Mouse (Mus musculus) heart, adult 2 months (tissue): ENCODE measurements around the gene Adam17. TPM values are rescaled to one million over a fixed set of nuclear protein-coding genes. Genes with fewer than 3 reads are reported as not detected.
A peak's percentile ranks its signal among the peaks of the same experiment; 100 is the strongest.

Experiments used
- DNase-seq, 2 experiments: peaks; one replicate each; pipeline ENCODE4 v3.0.0; 2021
- H3K27ac ChIP-seq: fragments of 200-600 bp; 2 replicates; pipeline ENCODE4 v1.8.1; 2022
- H3K27me3 ChIP-seq: fragments of 200-500 bp; 2 replicates; pipeline ENCODE4 v1.6.1; 2012; ENCODE audit warnings: mild to moderate bottlenecking, low read length, inconsistent platforms, mixed read lengths; ENCODE audit not compliant: control insufficient read depth, insufficient read depth
- H3K36me3 ChIP-seq: fragments of 200-500 bp; 2 replicates; pipeline ENCODE4 v1.6.1; 2012; ENCODE audit warnings: low read length, inconsistent platforms; ENCODE audit not compliant: control insufficient read depth, insufficient read depth
- H3K4me1 ChIP-seq: fragments of 200-500 bp; 2 replicates; pipeline ENCODE4 v1.6.1; 2011; ENCODE audit warnings: low read length; ENCODE audit not compliant: control insufficient read depth, insufficient read depth
- H3K4me3 ChIP-seq: fragments of 200-600 bp; 2 replicates; pipeline ENCODE4 v1.8.1; 2022
- H3K79me2 ChIP-seq: fragments of 200-500 bp; replicated peaks from 2 replicates; pipeline ENCODE4 v1.6.1; 2012; ENCODE audit warnings: mild to moderate bottlenecking, inconsistent platforms, low read length, moderate library complexity, mixed read lengths; ENCODE audit not compliant: control insufficient read depth, insufficient read depth
- H3K9ac ChIP-seq: fragments of 200-500 bp; 2 replicates; pipeline ENCODE4 v1.6.1; 2012; ENCODE audit warnings: low read depth, mild to moderate bottlenecking, control low read depth, inconsistent platforms, low read length, mixed read lengths
- CTCF ChIP-seq: fragments of 200-600 bp; IDR thresholded peaks from 2 replicates; pipeline ENCODE4 v1.8.1; 2022; ENCODE audit warnings: antibody characterized with exemption, mild to moderate bottlenecking, moderate library complexity
- EP300 ChIP-seq: fragments of 200-500 bp; IDR thresholded peaks from 2 replicates; pipeline ENCODE4 v1.6.1; 2011; ENCODE audit warnings: low read depth, low read length, control low read depth; ENCODE audit not compliant: insufficient read depth
- POLR2A ChIP-seq: fragments of 200-500 bp; IDR thresholded peaks from 2 replicates; pipeline ENCODE4 v1.6.1; 2011; ENCODE audit warnings: mild to moderate bottlenecking, low read depth, low read length, control low read depth; ENCODE audit not compliant: insufficient read depth
- WGBS: fragments of 180-500 bp; shearing (Covaris S2); methylation state at CpG from one replicate; pipeline ENCODE4 v1.1.7; 2018; 5-methylcytosine and 5-hydroxymethylcytosine counted together
- intact Hi-C: fragments of 180-260 bp; cut with DNase I; formaldehyde crosslinking; loops from one replicate; pipeline ENCODE4 v1.15.1; 2025
- polyA plus RNA-seq: library from polyadenylated mRNA; depleted of rRNA; stranded (reverse); fragments of >200 nt; gene quantifications from 2 replicates; pipeline ENCODE4 v1.2.3, GENCODE M21; 2012
- total RNA-seq, 2 experiments: library from RNA; stranded (reverse); gene quantifications; 2 replicates each; pipeline ENCODE4 v1.2.3; 2021

The Adam17 gene
- total and polyA plus RNA-seq, 3 experiments: 27.9 to 43.8 (median 39.2) TPM

DNA sequence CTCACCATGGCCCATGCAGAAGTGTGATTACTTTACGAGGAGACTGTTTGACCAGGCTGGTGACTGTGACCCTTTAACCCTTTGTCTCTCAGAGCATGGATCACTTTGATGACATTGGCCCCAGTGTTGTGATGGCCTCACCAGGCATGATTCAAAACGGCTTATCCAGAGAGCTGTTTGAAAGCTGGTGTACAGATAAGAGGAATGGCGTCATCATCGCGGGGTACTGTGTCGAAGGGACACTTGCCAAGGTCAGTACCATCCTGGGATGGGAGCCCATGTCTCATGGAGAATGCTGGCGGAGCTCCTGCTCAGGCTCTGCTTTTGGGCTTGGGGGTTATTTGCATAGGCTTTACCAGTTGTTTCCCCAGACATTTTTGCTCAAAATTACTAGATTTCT, 72.1 kb downstream of the Adam17 start:
- peak; percentile 31 to 47 for DNase-seq
- WGBS: 54% methylated on average over 7 of the region's 7 CpGs
- Histone ChIP-seq H3K79me2 (no peaks in the 10 kb centered on the region), H3K4me1 (no peaks in the 10 kb centered on the region), H3K27me3 (no peaks in the 10 kb centered on the region), H3K36me3 (no peaks in the 10 kb centered on the region), H3K4me3 (no peak overlapping the region), H3K27ac (0 out of 2 replicates have a peak overlapping the region, but pooled peaks have one; percentile 10), H3K9ac (no peak overlapping the region)
- no peak for TF ChIP-seq POLR2A
- TF ChIP-seq CTCF: no peak
- no peak for TF ChIP-seq EP300
- intact Hi-C loops: no loop called here

- H3K4me1 ChIP-seq: no peaks in the 10 kb centered on the region
- H3K4me3 ChIP-seq: no peak overlapping the region
- no peaks in the 10 kb centered on the region for H3K27me3 ChIP-seq
- no peak overlapping the region for H3K9ac ChIP-seq
- TF ChIP-seq POLR2A (no peak), EP300 (no peak), CTCF (no peak)
- no peaks in the 10 kb centered on the region for H3K36me3 ChIP-seq
- no peaks in the 10 kb centered on the region for H3K79me2 ChIP-seq
- DNase-seq: no peak
- WGBS: 95% methylated on average over 11 of the region's 11 CpGs
- intact Hi-C loops: no loop called here
- no peak overlapping the region for H3K27ac ChIP-seq
These were observed 74.6 kb downstream of the Adam17 start for GRCm38 (mm10) chr12:21298856-21299255.

GRCm38 (mm10) chr12:21289651-21290050, 83.8 kb downstream of the Adam17 start:
- no peak overlapping the region for H3K4me3 ChIP-seq
- TF ChIP-seq CTCF: no peak
- DNase-seq: no peak
- intact Hi-C loops: no loop called here
- no peaks in the 10 kb centered on the region for H3K27me3 ChIP-seq
- H3K36me3 ChIP-seq: peaks cover 2% of the 10 kb centered on the region; the same call in 1 of the 2 replicates
- no peak overlapping the region for H3K9ac ChIP-seq
- no peaks in the 10 kb centered on the region for H3K79me2 ChIP-seq
- no peak overlapping the region for H3K27ac ChIP-seq
- WGBS: 79% methylated on average over 6 of the region's 6 CpGs
- peaks cover 4% of the 10 kb centered on the region for H3K4me1 ChIP-seq

GRCm38 (mm10) chr12:21288716-21289395, 84.6 kb downstream of the Adam17 start:
- TF ChIP-seq CTCF: no peak
- TF ChIP-seq POLR2A: no peak
- no peak overlapping the region for H3K27ac ChIP-seq
- H3K4me3 ChIP-seq: no peak overlapping the region
- no peaks in the 10 kb centered on the region for H3K27me3 ChIP-seq
- intact Hi-C loops: no loop called here
- H3K4me1 ChIP-seq: peaks cover 4% of the 10 kb centered on the region
- peaks cover 2% of the 10 kb centered on the region; the same call in 1 of the 2 replicates for H3K36me3 ChIP-seq
- WGBS: 58% methylated on average over 3 of the region's 3 CpGs
- no peak overlapping the region for H3K9ac ChIP-seq
- H3K79me2 ChIP-seq: no peaks in the 10 kb centered on the region
- DNase-seq: no peak

- Histone ChIP-seq H3K4me3 (peak overlapping the region; percentile 95), H3K79me2 (no peaks in the 10 kb centered on the region), H3K4me1 (peaks cover 4% of the 10 kb centered on the region), H3K9ac (peak overlapping the region; percentile 89), H3K27me3 (no peaks in the 10 kb centered on the region), H3K27ac (peak overlapping the region; percentile 85), H3K36me3 (peaks cover 2% of the 10 kb centered on the region; the same call in 1 of the 2 replicates)
- TF ChIP-seq POLR2A: no peak
- TF ChIP-seq CTCF: no peak
- TF ChIP-seq EP300: no peak
- intact Hi-C loops: loop anchor here (1.0 to 2.0 kb wide), 4 partner anchors 23 to 130 kb away; partner anchors contain the start of genes Adam17, Iah1 and Ywhaq
- no peak for DNase-seq
- 22% methylated on average over 18 of the region's 18 CpGs for WGBS
These were observed 86.5 kb downstream of the Adam17 start for GRCm38 (mm10) chr12:21286712-21287650.

GRCm38 (mm10) chr12:21286243-21286622, 87.2 kb downstream of the Adam17 start, which contains the start of gene Itgb1bp1:
Gene Itgb1bp1, minus strand, starts transcription at chr12:21286284.
- WGBS: under 1% methylated on average over 28 of the region's 28 CpGs
- Histone ChIP-seq H3K27me3 (no peaks in the 10 kb centered on the region), H3K4me3 (peak within 1 kb of the TSS; percentile 95), H3K27ac (peak within 1 kb of the TSS; percentile 85), H3K4me1 (peaks cover 5% of the 10 kb centered on the region), H3K9ac (peak within 1 kb of the TSS; percentile 92), H3K36me3 (peaks cover 2% of the 10 kb centered on the region; the same call in 1 of the 2 replicates), H3K79me2 (0 out of 2 replicates have a peak, but pooled peaks cover 1% of the 10 kb centered on the region)
- intact Hi-C loops: loop anchor here (1.0 to 2.0 kb wide), 4 partner anchors 22 to 131 kb away; partner anchors contain the start of genes Adam17, Iah1 and Ywhaq
- DNase-seq: peak; percentile 99 to 100
- no peak; the same call in 1 of the 2 replicates for TF ChIP-seq EP300
- peak; percentile 61; the same call in 1 of the 2 replicates for TF ChIP-seq POLR2A
- 0 out of 2 replicates have a peak, but pooled peaks have one; percentile 9 for TF ChIP-seq CTCF
